Mouse (Mus musculus): ENCODE measurements around the gene Foxo3. TPM values are rescaled to one million over a fixed set of nuclear protein-coding genes. Genes with fewer than 3 reads are reported as not detected.

Gene Foxo3
- polyA plus RNA-seq (2014; fragmentation: Nextera tagmentation; extraction: Ambion mirVana): 9.5 and 9.9 TPM in 2 replicates

DNA sequence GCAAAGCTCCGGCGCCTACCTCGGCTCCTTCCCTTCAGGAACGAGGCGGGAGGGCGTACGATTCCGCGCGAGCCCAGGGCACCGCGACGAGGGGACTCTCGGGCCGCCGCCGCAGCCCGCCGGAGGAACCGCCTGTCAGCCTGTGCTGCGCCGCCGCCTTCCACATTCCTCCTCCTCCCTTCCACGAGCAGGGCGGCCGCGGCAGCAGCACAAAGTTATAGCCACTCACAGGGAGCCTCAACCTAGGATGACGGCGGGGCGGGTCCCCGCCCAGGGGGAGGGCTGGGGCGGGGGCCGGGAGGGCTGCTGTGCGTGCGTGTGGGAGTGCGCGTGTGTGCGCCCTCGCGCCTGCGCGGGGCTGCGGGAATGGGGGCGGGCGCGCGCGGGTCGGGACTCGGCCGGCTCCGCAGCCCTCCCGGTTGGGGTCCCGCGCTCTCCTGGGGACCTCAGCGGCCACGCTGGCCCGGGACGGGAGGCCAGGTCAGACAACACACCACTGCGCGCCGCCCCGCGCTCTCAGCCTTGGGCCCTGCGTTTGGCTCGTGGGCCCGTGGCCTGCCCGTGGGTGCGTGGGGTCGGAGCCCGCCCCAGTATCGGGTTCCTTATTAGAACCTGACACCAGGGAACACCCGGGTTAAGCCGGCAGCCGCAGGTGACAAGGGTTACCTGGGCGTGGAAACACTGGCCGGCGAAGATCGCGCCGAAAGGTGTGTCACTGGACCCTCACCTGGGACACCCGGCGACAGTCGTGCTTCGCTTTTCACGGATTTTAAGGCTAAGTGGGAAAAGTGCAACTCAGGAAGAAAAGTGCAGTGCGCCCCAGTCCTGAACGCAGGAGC, at the start of gene Foxo3:
Gene Foxo3, minus strand, starts transcription at position 249 of the 839 bp plus-strand sequence.
- H3K27ac ChIP-seq (ENCODE audit: low read depth): peak within 1 kb of the TSS; percentile 99
- peaks cover 26% of the 10 kb centered on the region for H3K4me1 ChIP-seq (replicated peaks; ENCODE audit: control insufficient read depth, insufficient read depth, low read length)
- H3K9ac ChIP-seq (ENCODE audit: low read length): peak within 1 kb of the TSS; percentile 84
- H3K36me3 ChIP-seq (ENCODE audit: control insufficient read depth, insufficient read depth, low read length): 0 out of 2 replicates have a peak, but pooled peaks cover 6% of the 10 kb centered on the region
- peak within 1 kb of the TSS; percentile 93 for H3K4me3 ChIP-seq (ENCODE audit: low read depth, low read length)
- ATAC-seq (replicated peaks; ENCODE audit: low FRiP score, low TSS enrichment, low read depth) (peak; percentile 76), DNase-seq (ENCODE audit: low spot score) (no peak)
- no peaks in the 10 kb centered on the region for H3K9me3 ChIP-seq (ENCODE audit: control insufficient read depth, low read length)
- under 1% methylated on average over 73 of the region's 88 CpGs for WGBS
- no peaks in the 10 kb centered on the region for H3K27me3 ChIP-seq (replicated peaks; ENCODE audit: control insufficient read depth, insufficient read depth, low read length)
- peak within 1 kb of the TSS; percentile 96 for H3K4me2 ChIP-seq (ENCODE audit: low read length)

DNA sequence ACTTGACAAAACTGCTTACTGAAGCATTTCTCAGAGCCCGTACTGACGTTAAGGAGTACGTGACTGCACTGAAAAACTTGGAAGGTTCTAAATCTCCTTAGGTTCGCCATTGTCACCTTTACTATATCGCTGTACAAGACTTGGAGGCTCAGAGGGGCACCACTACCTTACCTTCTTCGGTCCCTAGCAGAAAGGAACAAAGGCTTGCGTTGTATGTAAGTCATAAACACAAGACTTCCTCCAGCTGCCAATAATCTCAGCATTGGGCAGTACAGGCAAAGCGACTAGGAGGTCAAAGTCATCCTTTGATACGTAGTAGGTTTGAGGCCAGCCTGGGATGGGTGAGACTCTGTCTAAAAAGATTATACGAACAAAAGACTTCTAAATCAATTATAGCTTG, 48.8 kb upstream of the Foxo3 start:
- H3K36me3 ChIP-seq (ENCODE audit: control insufficient read depth, insufficient read depth, low read length): no peaks in the 10 kb centered on the region
- no peak overlapping the region for H3K4me3 ChIP-seq (ENCODE audit: low read depth, low read length)
- DNase-seq (ENCODE audit: low spot score) (no peak), ATAC-seq (replicated peaks; ENCODE audit: low FRiP score, low TSS enrichment, low read depth) (no peak)
- WGBS: 90% methylated on average over 10 of the region's 10 CpGs
- H3K27me3 ChIP-seq (replicated peaks; ENCODE audit: control insufficient read depth, insufficient read depth, low read length): no peaks in the 10 kb centered on the region
- no peak overlapping the region for H3K4me2 ChIP-seq (ENCODE audit: low read length)
- H3K9ac ChIP-seq (ENCODE audit: low read length): no peak overlapping the region
- no peak overlapping the region for H3K27ac ChIP-seq (ENCODE audit: low read depth)
- H3K4me1 ChIP-seq (replicated peaks; ENCODE audit: control insufficient read depth, insufficient read depth, low read length): no peaks in the 10 kb centered on the region
- no peaks in the 10 kb centered on the region for H3K9me3 ChIP-seq (ENCODE audit: control insufficient read depth, low read length)

DNA sequence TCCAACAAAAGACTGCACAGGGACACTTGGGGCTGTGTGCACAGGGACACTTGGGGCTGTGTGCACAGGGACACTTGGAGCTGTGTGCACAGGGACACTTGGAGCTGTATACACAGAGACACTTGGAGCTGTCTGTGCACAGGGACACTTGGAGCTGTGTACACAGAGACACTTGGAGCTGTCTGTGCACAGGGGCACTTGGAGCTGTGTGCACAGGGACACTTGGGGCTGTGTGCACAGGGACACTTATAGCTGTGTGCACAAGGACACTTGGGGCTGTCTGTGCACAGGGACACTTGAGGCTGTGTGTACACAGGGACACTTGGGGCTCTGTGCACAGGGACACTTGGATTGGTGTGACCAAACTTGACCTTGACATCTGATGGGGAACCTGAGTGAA, 47.4 kb upstream of the Foxo3 start:
- Histone ChIP-seq H3K4me1 (replicated peaks; ENCODE audit: control insufficient read depth, insufficient read depth, low read length) (no peaks in the 10 kb centered on the region), H3K4me3 (ENCODE audit: low read depth, low read length) (no peak overlapping the region), H3K36me3 (ENCODE audit: control insufficient read depth, insufficient read depth, low read length) (no peaks in the 10 kb centered on the region), H3K27me3 (replicated peaks; ENCODE audit: control insufficient read depth, insufficient read depth, low read length) (no peaks in the 10 kb centered on the region), H3K9ac (ENCODE audit: low read length) (no peak overlapping the region), H3K27ac (ENCODE audit: low read depth) (no peak overlapping the region), H3K4me2 (ENCODE audit: low read length) (no peak overlapping the region), H3K9me3 (ENCODE audit: control insufficient read depth, low read length) (no peaks in the 10 kb centered on the region)
- ATAC-seq (replicated peaks; ENCODE audit: low FRiP score, low TSS enrichment, low read depth) (no peak), DNase-seq (ENCODE audit: low spot score) (no peak)

DNA sequence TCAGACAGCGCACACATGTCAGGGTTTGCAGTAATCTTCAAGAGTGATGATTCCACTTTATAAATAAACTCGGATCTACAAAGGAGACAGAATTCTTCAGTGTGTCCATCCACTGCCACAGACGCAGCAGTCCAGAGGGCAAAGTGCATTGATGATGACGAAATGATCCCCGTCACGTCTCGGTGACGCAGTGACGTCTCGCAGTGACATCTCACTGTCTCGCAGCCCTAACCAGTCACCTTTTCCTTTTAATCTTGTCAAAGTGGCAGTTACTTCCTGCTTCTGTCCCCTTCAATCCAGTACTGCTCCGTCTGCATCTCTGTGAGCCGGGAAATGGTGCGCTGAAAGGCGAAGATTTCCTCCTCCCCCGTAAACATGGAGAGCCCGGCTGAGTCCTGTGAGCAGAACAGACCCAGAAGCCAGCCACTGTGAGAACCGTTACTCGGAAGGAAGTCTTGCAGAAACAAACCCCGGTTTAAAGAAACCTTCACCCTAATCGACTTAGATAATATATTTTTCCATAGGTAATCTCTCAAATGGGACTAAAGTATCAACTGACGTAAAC, 36.7 kb upstream of the Foxo3 start:
- H3K9me3 ChIP-seq (ENCODE audit: control insufficient read depth, low read length): no peaks in the 10 kb centered on the region
- DNase-seq (ENCODE audit: low spot score): no peak
- no peak overlapping the region for H3K9ac ChIP-seq (ENCODE audit: low read length)
- H3K4me3 ChIP-seq (ENCODE audit: low read depth, low read length): no peak overlapping the region
- no peaks in the 10 kb centered on the region for H3K4me1 ChIP-seq (replicated peaks; ENCODE audit: control insufficient read depth, insufficient read depth, low read length)
- no peaks in the 10 kb centered on the region for H3K36me3 ChIP-seq (ENCODE audit: control insufficient read depth, insufficient read depth, low read length)
- H3K4me2 ChIP-seq (ENCODE audit: low read length): no peak overlapping the region
- no peak overlapping the region for H3K27ac ChIP-seq (ENCODE audit: low read depth)
- 56% methylated on average over 22 of the region's 22 CpGs for WGBS
- H3K27me3 ChIP-seq (replicated peaks; ENCODE audit: control insufficient read depth, insufficient read depth, low read length): no peaks in the 10 kb centered on the region
- ATAC-seq (replicated peaks; ENCODE audit: low FRiP score, low TSS enrichment, low read depth): no peak

DNA sequence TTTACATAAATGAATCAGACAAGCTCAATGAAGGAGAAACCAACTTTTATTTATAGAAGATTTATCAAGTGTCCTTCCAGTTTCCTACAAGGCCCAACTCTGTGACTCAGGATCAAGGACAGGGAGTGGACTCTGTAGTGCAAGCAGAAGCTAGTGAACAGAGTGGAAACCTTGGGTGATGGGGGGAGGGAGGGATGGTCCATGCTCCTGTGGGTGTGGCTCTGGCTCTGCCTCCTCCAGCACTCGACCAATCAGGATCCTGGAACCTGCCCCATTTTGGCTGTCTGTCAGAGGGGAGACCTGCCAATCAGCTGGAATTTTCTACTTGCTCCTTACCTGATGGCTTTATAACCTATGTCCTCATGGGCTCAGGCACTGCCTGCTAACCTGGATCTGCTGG, 36.0 kb upstream of the Foxo3 start:
- 75% methylated on average over 1 of the region's 1 CpGs for WGBS
- DNase-seq (ENCODE audit: low spot score) (no peak), ATAC-seq (replicated peaks; ENCODE audit: low FRiP score, low TSS enrichment, low read depth) (no peak)
- H3K9ac ChIP-seq (ENCODE audit: low read length): no peak overlapping the region
- no peaks in the 10 kb centered on the region for H3K4me1 ChIP-seq (replicated peaks; ENCODE audit: control insufficient read depth, insufficient read depth, low read length)
- no peaks in the 10 kb centered on the region for H3K36me3 ChIP-seq (ENCODE audit: control insufficient read depth, insufficient read depth, low read length)
- no peaks in the 10 kb centered on the region for H3K27me3 ChIP-seq (replicated peaks; ENCODE audit: control insufficient read depth, insufficient read depth, low read length)
- no peaks in the 10 kb centered on the region for H3K9me3 ChIP-seq (ENCODE audit: control insufficient read depth, low read length)
- H3K27ac ChIP-seq (ENCODE audit: low read depth): no peak overlapping the region
- no peak overlapping the region for H3K4me2 ChIP-seq (ENCODE audit: low read length)
- H3K4me3 ChIP-seq (ENCODE audit: low read depth, low read length): no peak overlapping the region

DNA sequence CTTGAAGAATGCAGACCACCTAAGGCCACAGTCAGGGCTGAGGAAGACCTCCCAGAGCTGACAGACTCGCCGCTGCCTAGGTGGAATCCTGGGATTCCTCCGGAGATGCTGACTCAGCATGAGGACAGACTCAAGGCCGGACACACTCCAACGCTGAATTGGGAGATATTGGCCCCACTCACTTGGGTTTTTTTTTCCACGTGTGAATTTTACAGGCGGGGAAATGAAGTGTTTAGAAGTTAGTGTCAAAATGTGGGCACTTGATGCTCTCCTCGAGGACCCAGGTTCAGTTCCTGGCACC, 32.1 kb upstream of the Foxo3 start:
- Histone ChIP-seq H3K4me1 (replicated peaks; ENCODE audit: control insufficient read depth, insufficient read depth, low read length) (no peaks in the 10 kb centered on the region), H3K9me3 (ENCODE audit: control insufficient read depth, low read length) (no peaks in the 10 kb centered on the region), H3K27ac (ENCODE audit: low read depth) (no peak overlapping the region), H3K4me3 (ENCODE audit: low read depth, low read length) (no peak overlapping the region), H3K4me2 (ENCODE audit: low read length) (peak overlapping the region; percentile 45), H3K9ac (ENCODE audit: low read length) (no peak overlapping the region), H3K36me3 (ENCODE audit: control insufficient read depth, insufficient read depth, low read length) (no peaks in the 10 kb centered on the region), H3K27me3 (replicated peaks; ENCODE audit: control insufficient read depth, insufficient read depth, low read length) (no peaks in the 10 kb centered on the region)
- 33% methylated on average over 8 of the region's 8 CpGs for WGBS
- DNase-seq (ENCODE audit: low spot score) (no peak), ATAC-seq (replicated peaks; ENCODE audit: low FRiP score, low TSS enrichment, low read depth) (no peak)

DNA sequence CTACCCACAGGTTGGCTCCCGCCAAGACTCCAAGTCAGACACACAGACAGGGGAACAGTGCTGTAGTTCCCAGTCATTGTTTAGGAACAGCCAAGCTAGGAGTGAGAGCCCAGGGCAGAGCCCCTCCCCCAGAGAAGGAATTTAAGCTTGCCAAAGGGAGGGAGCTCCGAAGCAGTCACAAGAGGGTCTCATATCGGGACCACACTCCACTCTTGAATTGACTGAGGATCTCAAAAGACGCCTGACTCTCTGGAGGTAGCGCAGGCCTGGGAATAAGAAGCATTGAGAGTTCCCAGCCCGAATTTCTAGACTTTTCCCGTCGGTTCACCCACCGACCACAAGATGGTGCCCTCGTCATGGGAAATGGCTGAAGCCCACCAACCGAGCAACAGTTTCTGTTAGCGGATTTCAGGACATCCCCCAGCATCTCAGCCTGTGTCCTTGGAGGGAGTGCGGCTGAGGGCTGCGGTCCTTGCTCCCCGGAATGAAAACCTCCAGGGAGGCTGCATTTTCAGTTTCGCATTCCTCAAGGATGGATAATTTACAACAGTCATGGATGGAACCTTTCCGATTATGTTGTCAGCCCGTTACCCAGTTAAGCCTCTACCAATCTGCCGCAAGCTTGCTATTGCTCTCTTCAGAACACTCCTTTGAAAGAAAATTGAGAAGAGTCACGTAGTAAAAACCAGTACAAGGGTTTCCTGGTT, 31.6 kb upstream of the Foxo3 start:
- H3K9me3 ChIP-seq (ENCODE audit: control insufficient read depth, low read length): no peaks in the 10 kb centered on the region
- 10% methylated on average over 20 of the region's 20 CpGs for WGBS
- H3K9ac ChIP-seq (ENCODE audit: low read length): no peak overlapping the region
- H3K4me1 ChIP-seq (replicated peaks; ENCODE audit: control insufficient read depth, insufficient read depth, low read length): no peaks in the 10 kb centered on the region
- DNase-seq (ENCODE audit: low spot score): peak; percentile 94
- no peak overlapping the region for H3K27ac ChIP-seq (ENCODE audit: low read depth)
- peak overlapping the region; percentile 45 for H3K4me2 ChIP-seq (ENCODE audit: low read length)
- ATAC-seq (replicated peaks; ENCODE audit: low FRiP score, low TSS enrichment, low read depth): peak; percentile 42; the same call in 1 of the 2 replicates
- H3K27me3 ChIP-seq (replicated peaks; ENCODE audit: control insufficient read depth, insufficient read depth, low read length): no peaks in the 10 kb centered on the region
- H3K36me3 ChIP-seq (ENCODE audit: control insufficient read depth, insufficient read depth, low read length): no peaks in the 10 kb centered on the region
- H3K4me3 ChIP-seq (ENCODE audit: low read depth, low read length): no peak overlapping the region

DNA sequence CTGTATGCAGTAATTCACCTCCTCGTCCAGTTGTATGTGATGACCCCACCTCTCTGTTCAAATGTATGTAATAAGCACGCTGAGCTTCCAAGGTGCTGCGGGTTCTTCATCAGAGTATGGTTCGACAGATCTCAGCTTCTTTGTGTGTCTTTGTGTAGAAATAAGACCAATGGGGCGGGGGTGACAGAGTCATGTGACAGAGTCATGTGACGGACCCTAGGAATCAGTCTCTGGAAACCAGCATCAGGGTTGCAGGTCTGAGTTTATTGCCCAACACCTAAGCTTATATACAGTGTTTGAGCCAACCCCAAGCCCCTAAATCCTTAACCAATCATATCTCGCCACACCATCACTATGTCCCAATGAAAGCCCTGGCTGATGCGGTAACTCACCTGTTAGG, 29.9 kb upstream of the Foxo3 start:
- Histone ChIP-seq H3K4me3 (ENCODE audit: low read depth, low read length) (no peak overlapping the region), H3K27me3 (replicated peaks; ENCODE audit: control insufficient read depth, insufficient read depth, low read length) (no peaks in the 10 kb centered on the region; the same call in 1 of the 2 replicates), H3K36me3 (ENCODE audit: control insufficient read depth, insufficient read depth, low read length) (no peaks in the 10 kb centered on the region), H3K27ac (ENCODE audit: low read depth) (no peak overlapping the region), H3K4me2 (ENCODE audit: low read length) (no peak overlapping the region), H3K9ac (ENCODE audit: low read length) (no peak overlapping the region), H3K4me1 (replicated peaks; ENCODE audit: control insufficient read depth, insufficient read depth, low read length) (no peaks in the 10 kb centered on the region), H3K9me3 (ENCODE audit: control insufficient read depth, low read length) (no peaks in the 10 kb centered on the region)
- DNase-seq (ENCODE audit: low spot score): no peak
- no peak for ATAC-seq (replicated peaks; ENCODE audit: low FRiP score, low TSS enrichment, low read depth)
- whole genome bisulfite sequencing: 86% methylated on average over 8 of the region's 8 CpGs
